In the genomic region with DNA sequence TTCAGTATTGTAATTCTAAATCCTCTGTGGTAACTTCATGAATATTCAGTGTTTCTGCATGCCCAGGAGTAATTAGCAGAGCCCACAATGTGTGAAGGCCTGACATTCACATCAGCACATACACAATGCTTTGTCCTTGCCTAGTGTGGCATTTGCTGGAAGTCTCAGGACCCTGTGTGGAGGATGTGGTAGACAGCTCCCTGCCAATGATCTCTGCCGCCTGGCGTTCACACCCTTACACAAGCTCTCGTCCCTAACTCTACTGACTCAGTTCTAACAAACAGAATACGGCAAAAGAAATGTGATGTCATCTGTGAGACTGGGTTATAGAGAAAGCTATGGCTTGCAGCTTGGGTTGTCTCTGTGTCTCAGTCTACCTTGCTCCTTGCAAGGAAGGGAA, we compare ENCODE assay signal across 19 mouse cellular contexts. TPM values are rescaled to one million over a fixed set of nuclear protein-coding genes. Genes with fewer than 3 reads are reported as not detected.
DNase-seq lines count a peak whose midpoint lies in the region; ATAC-seq and TF ChIP-seq lines count a peak whose summit lies in the region.
"Had no signal": no experiment of that assay in that cellular context is flagged by ENCODE, and none has a peak within 500 bp of the region (broad histone marks: within the 10 kb centered on the region; RNA-seq: fewer than 3 reads in every experiment).

No protein-coding gene starts in this region.

- no peak overlapping the region for H3K4me3 ChIP-seq in midbrain, postnatal 0 days (ENCODE audit: low read depth, low read length)
- no peak overlapping the region for H3K4me3 ChIP-seq in midbrain, embryonic 15.5 days
- no peak overlapping the region for H3K4me3 ChIP-seq in kidney, embryonic 15.5 days (replicated peaks)
- H3K4me3 ChIP-seq: heart, adult 2 months; heart, embryonic 15.5 days; limb, embryonic 15.5 days; midbrain, embryonic 10.5 days had no signal

- no peak overlapping the region for H3K9ac ChIP-seq in midbrain, postnatal 0 days (replicated peaks; ENCODE audit: low read length, poor library complexity, severe bottlenecking)
- H3K9ac ChIP-seq in midbrain, embryonic 15.5 days = no peak overlapping the region
- H3K9ac ChIP-seq in kidney, embryonic 15.5 days = no peak overlapping the region
- H3K9ac ChIP-seq: heart, embryonic 15.5 days; limb, embryonic 15.5 days had no signal

- no peak overlapping the region for H3K4me2 ChIP-seq in midbrain, postnatal 0 days (ENCODE audit: low read depth, low read length, poor library complexity, severe bottlenecking)
- no peak overlapping the region for H3K4me2 ChIP-seq in midbrain, embryonic 15.5 days
- H3K4me2 ChIP-seq in kidney, embryonic 15.5 days = no peak overlapping the region
- H3K4me2 ChIP-seq: heart, embryonic 15.5 days; limb, embryonic 15.5 days had no signal

- peak; percentile 8 for DNase-seq in midbrain, postnatal 0 days (ENCODE audit: low spot score)
- DNase-seq in lung, postnatal 36 days = no peak
- DNase-seq: adrenal gland, postnatal 36 days; cerebellum, postnatal 10 days; gastrocnemius, postnatal 14 days; heart, adult 2 months; kidney, adult 11 months; kidney, postnatal 25 days; lung, adult 18-20 months; lung, postnatal 4 days; right cerebral cortex, postnatal 4 days had no signal

- H3K27me3 ChIP-seq in midbrain, postnatal 0 days (ENCODE audit: insufficient read depth, low read length) = 0 out of 2 replicates have a peak, but pooled peaks cover 10% of the 10 kb centered on the region
- H3K27me3 ChIP-seq in midbrain, embryonic 15.5 days (replicated peaks) = no peaks in the 10 kb centered on the region; the same call in 1 of the 2 replicates
- H3K27me3 ChIP-seq in kidney, embryonic 15.5 days = no peaks in the 10 kb centered on the region
- H3K27me3 ChIP-seq: heart, embryonic 15.5 days; limb, embryonic 15.5 days had no signal

- TF ChIP-seq CTCF in midbrain, postnatal 0 days (IDR thresholded peaks at IDR 0.05) = no peak

- H3K27ac ChIP-seq in midbrain, postnatal 0 days (ENCODE audit: low read depth, low read length) = no peak overlapping the region
- no peak overlapping the region for H3K27ac ChIP-seq in midbrain, embryonic 15.5 days
- H3K27ac ChIP-seq in kidney, embryonic 15.5 days = no peak overlapping the region
- H3K27ac ChIP-seq: heart, adult 2 months; heart, embryonic 15.5 days; limb, embryonic 15.5 days; midbrain, embryonic 10.5 days had no signal

- H3K4me1 ChIP-seq in midbrain, postnatal 0 days (ENCODE audit: insufficient read depth, low read length) = no peaks in the 10 kb centered on the region
- H3K4me1 ChIP-seq in midbrain, embryonic 15.5 days = peaks cover 34% of the 10 kb centered on the region
- peaks cover 42% of the 10 kb centered on the region for H3K4me1 ChIP-seq in kidney, embryonic 15.5 days

- WGBS in midbrain, postnatal 0 days = 58% methylated on average over 4 of the region's 4 CpGs
- WGBS in midbrain, embryonic 15.5 days = 54% methylated on average over 4 of the region's 4 CpGs
- WGBS in kidney, embryonic 15.5 days = 75% methylated on average over 4 of the region's 4 CpGs

- no peak for ATAC-seq in midbrain, postnatal 0 days (ENCODE audit: low FRiP score)
- no peak for ATAC-seq in midbrain, embryonic 15.5 days (replicated peaks)
- peak; percentile 27 for ATAC-seq in CD4-positive, CD25-positive, alpha-beta regulatory T cell, adult 4 months
- ATAC-seq in activated CD4-positive, CD25-positive, alpha-beta regulatory T cell, adult 4 months = peak; percentile 40
- peak; percentile 21 for ATAC-seq in inflammation-experienced regulatory T-cells, adult 6 months
- ATAC-seq in kidney, embryonic 15.5 days (replicated peaks; ENCODE audit: low FRiP score) = no peak

- no peaks in the 10 kb centered on the region for H3K36me3 ChIP-seq in midbrain, postnatal 0 days (ENCODE audit: insufficient read depth, low read length)
- no peaks in the 10 kb centered on the region for H3K36me3 ChIP-seq in midbrain, embryonic 15.5 days (replicated peaks)
- H3K36me3 ChIP-seq in kidney, embryonic 15.5 days = no peaks in the 10 kb centered on the region
- H3K36me3 ChIP-seq: heart, embryonic 15.5 days; limb, embryonic 15.5 days; midbrain, embryonic 10.5 days had no signal

- no peaks in the 10 kb centered on the region for H3K9me3 ChIP-seq in midbrain, postnatal 0 days (ENCODE audit: low read length)
- no peaks in the 10 kb centered on the region for H3K9me3 ChIP-seq in midbrain, embryonic 15.5 days
- no peaks in the 10 kb centered on the region for H3K9me3 ChIP-seq in kidney, embryonic 15.5 days (replicated peaks)
- H3K9me3 ChIP-seq: heart, embryonic 15.5 days; limb, embryonic 15.5 days had no signal

RNA-seq across cellular contexts. Expression of a gene that starts 1.8 kb away (rescaled TPM):
- 8.5 and 15.6 TPM in 2 replicates for total RNA-seq in midbrain, postnatal 0 days (2014; rRNA removed)
- 2.0 and 3.0 TPM in 2 replicates for polyA plus RNA-seq in midbrain, postnatal 0 days (2015; fragmentation: Nextera tagmentation; extraction: Ambion mirVana)
- polyA plus RNA-seq in midbrain, embryonic 15.5 days (2015; fragmentation: Nextera tagmentation; extraction: Ambion mirVana) = 4.3 and 4.4 TPM in 2 replicates
- polyA plus RNA-seq in CD4-positive, CD25-positive, alpha-beta regulatory T cell, adult 4 months (2017; shearing (Covaris generic)) = 1 to 10 TPM; 7.3 to 8.2 TPM
- 1 to 10 TPM; 6.8 to 7.1 TPM for polyA plus RNA-seq in activated CD4-positive, CD25-positive, alpha-beta regulatory T cell, adult 4 months (2017; shearing (Covaris generic))
- polyA plus RNA-seq in inflammation-experienced regulatory T-cells, adult 6 months (2017; shearing (Covaris generic)) = 1 to 10 TPM; 3.9 to 9.5 (median 7.2) TPM
- 8.7 and 10.8 TPM in 2 replicates for polyA plus RNA-seq in kidney, embryonic 15.5 days (2015; fragmentation: Nextera tagmentation; extraction: Ambion mirVana)

Comparison
In these comparisons a context has a peak if more than half of its experiments do, and no peak if none do; other contexts are left out.
1. ATAC-seq: peak in CD4-positive, CD25-positive, alpha-beta regulatory T cell, adult 4 months (single experiment), activated CD4-positive, CD25-positive, alpha-beta regulatory T cell, adult 4 months (single experiment) and inflammation-experienced regulatory T-cells, adult 6 months (single experiment); none in midbrain, postnatal 0 days (single experiment), midbrain, embryonic 15.5 days (single experiment) and kidney, embryonic 15.5 days (single experiment).